Mouse (Mus musculus) neural tube, embryonic 14.5 days (tissue): ENCODE results near the gene Taf11. TPM values are rescaled to one million over a fixed set of nuclear protein-coding genes. Genes with fewer than 3 reads are reported as not detected.

ENCODE experiments used
- ATAC-seq: fragments of 200-750 bp; cut with Nextera tagmentation; 2 replicates; pipeline ENCODE4 v1.8.0; 2017; ENCODE audit warnings: low read depth, mild to moderate bottlenecking, moderate TSS enrichment, moderate library complexity
- H3K27ac ChIP-seq: fragments of 300-500 bp; sonication (generic); 2 replicates; pipeline ENCODE4 v1.5.1; 2014; ENCODE audit warnings: low read depth, mild to moderate bottlenecking, control low read depth, low read length, moderate library complexity, mixed read lengths
- H3K27me3 ChIP-seq: fragments of 300-500 bp; sonication (generic); 2 replicates; pipeline ENCODE4 v1.6.1; 2014; ENCODE audit warnings: low read length; ENCODE audit not compliant: control insufficient read depth, insufficient read depth
- H3K36me3 ChIP-seq: fragments of 300-500 bp; sonication (generic); 2 replicates; pipeline ENCODE4 v1.6.1; 2014; ENCODE audit warnings: low read length, mixed read lengths; ENCODE audit not compliant: control insufficient read depth, insufficient read depth
- H3K4me1 ChIP-seq: fragments of 300-500 bp; sonication (generic); 2 replicates; pipeline ENCODE4 v1.6.1; 2014; ENCODE audit warnings: low read length; ENCODE audit not compliant: control insufficient read depth, insufficient read depth
- H3K4me2 ChIP-seq: fragments of 300-500 bp; sonication (generic); 2 replicates; pipeline ENCODE4 v1.6.1; 2014; ENCODE audit warnings: mild to moderate bottlenecking, low read depth, low read length, control low read depth
- H3K4me3 ChIP-seq: fragments of 300-500 bp; sonication (generic); 2 replicates; pipeline ENCODE4 v1.5.1; 2014; ENCODE audit warnings: low read depth, low read length, control low read depth, mixed read lengths
- H3K9ac ChIP-seq: fragments of 300-500 bp; sonication (generic); replicated peaks from 2 replicates; pipeline ENCODE4 v1.6.1; 2014; ENCODE audit warnings: low read depth, mild to moderate bottlenecking, control low read depth, low read length, mixed read lengths
- H3K9me3 ChIP-seq: fragments of 300-500 bp; sonication (generic); 2 replicates; pipeline ENCODE4 v1.6.1; 2016; ENCODE audit warnings: low read length; ENCODE audit not compliant: control insufficient read depth
- WGBS: fragments of 180-500 bp; shearing (Covaris S2); extraction: QIAGEN DNeasy Blood & Tissue Kit; methylation state at CpG from one replicate; pipeline ENCODE4 v1.1.7; 2014; 5-methylcytosine and 5-hydroxymethylcytosine counted together
- polyA plus RNA-seq: library from polyadenylated mRNA; unstranded; fragments of >200 nt; fragmentation: Nextera tagmentation; extraction: Ambion mirVana; gene quantifications from 2 replicates; pipeline ENCODE4 v1.2.1, GENCODE M21; 2014

The Taf11 gene
- polyA plus RNA-seq, 1 experiment from 2014 or later: 56.8 TPM

DNA sequence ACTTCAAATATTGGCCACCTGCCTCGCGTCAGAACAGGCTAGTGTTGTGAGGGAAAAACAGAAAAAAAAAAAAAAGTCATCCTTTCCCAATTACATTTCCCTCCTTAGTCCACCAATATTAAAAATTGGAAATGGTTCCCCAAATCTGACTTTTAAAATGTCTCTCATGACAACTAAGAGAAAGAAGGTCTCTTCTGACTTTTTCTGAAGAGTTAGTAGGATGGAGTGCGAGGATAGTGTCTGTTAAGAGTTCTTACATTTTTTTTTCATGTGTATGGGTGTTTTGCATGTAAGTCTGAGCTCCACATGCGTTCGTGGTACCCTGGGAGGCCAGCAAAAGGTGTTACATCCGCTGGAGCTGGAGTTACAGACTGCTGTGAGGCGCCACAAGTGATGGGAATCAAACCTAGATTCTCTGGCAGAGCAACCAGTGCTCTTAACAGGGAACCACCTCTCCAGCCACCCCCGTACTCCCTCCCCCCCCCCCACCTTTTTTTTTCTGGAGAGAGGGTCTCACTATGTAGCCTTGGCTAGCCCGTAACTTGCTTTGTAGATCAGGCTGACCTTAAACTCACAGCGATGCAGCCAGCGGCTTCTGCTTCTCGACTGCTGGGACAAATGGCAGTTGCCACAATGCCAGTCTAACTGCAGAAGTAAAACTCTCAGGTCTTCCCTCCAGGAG lies 1.3 kb downstream of the Taf11 start:
- under 1% methylated on average over 12 of the region's 12 CpGs for WGBS
- no peak for ATAC-seq
- Histone ChIP-seq H3K36me3 (peaks cover 5% of the 10 kb centered on the region; the same call in 1 of the 2 replicates), H3K4me3 (peak overlapping the region; percentile 86), H3K27ac (peak overlapping the region; percentile 92), H3K4me1 (peaks cover 14% of the 10 kb centered on the region), H3K9ac (peak overlapping the region; percentile 80), H3K4me2 (peak overlapping the region; percentile 84), H3K27me3 (no peaks in the 10 kb centered on the region), H3K9me3 (no peaks in the 10 kb centered on the region)

DNA sequence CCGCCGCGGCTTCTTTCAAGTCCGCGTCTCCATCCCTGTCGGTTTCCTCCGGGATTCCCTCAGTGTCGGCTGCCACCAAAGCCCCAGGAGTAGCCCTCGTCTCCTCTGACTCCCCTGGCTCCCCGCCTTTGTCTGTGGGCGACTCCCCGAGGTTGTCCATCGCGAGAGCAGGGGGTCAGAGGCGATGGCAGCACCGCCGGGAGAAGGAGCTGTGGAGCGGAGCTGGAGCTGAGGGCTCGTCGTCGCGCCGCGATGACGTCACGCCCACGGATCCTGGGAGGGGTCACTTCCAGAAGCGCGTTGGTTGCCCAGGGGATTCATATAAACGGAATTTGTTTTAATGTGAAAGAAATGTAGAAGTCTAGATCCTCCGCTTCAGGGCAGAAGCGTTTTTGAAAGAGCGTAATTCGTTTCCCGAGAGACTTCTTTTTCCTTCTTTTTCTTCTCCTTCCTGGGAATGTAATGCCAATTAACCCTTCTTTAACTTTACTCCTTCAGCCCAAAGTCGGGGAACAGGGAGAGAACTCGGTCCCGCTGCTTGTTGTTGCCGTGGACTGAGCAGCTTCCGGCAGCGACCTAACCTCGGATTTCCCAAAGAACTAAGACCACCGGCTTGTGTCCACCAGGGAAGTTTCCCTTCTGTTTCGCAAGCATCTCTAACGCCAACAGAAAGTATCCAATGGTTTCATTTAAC lies 2.0 kb downstream of the Taf11 start:
- H3K27ac ChIP-seq: no peak overlapping the region

DNA sequence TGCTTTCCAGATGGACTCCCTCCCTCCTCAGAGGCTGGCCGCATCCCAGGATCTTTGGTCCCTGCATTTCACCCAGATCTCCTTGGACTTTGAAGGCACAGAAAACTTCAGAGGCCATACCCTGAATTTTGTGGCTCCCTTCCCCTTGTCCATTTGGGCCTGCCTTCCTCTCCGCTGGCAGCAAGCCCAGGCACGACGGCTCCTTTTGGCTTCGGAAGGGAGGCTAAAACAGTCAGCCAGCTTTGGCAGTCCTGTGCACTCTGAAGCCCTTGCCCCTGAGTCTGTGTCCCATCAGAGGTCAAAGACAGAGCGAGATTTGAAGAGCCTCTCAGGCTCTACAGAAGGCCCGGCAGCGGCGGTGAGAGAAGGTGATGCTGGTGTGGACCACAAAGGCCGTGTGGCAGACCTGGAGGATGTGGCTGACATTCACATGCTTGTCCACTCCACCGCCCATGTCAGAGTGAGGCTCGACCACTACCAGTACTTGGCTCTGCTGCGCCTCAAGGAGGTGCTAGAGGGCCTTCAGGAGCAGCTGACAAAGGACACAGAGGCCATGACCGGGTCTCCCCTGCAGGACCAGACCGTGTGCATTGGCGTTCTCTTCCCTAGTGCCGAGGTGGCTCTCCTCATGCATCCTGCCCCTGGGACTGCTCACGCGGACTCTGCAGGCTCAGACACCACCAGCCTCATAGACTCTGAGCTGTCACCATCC lies 23.0 kb downstream of the Taf11 start:
- Histone ChIP-seq H3K4me2 (no peak overlapping the region), H3K27me3 (no peaks in the 10 kb centered on the region), H3K9ac (no peak overlapping the region), H3K27ac (no peak overlapping the region), H3K36me3 (peaks cover 53% of the 10 kb centered on the region), H3K4me1 (no peaks in the 10 kb centered on the region), H3K4me3 (no peak overlapping the region), H3K9me3 (no peaks in the 10 kb centered on the region)
- 86% methylated on average over 19 of the region's 19 CpGs for WGBS
- no peak for ATAC-seq

More for the DNA sequence above, 2.0 kb downstream of the Taf11 start:
- Histone ChIP-seq H3K4me1 (peaks cover 14% of the 10 kb centered on the region), H3K4me2 (peak overlapping the region; percentile 84), H3K36me3 (peaks cover 11% of the 10 kb centered on the region; the same call in 1 of the 2 replicates), H3K4me3 (peak overlapping the region; percentile 86), H3K27me3 (no peaks in the 10 kb centered on the region), H3K9me3 (no peaks in the 10 kb centered on the region), H3K9ac (peak overlapping the region; percentile 80)
- whole genome bisulfite sequencing: under 1% methylated on average over 45 of the region's 45 CpGs
- no peak for ATAC-seq

DNA sequence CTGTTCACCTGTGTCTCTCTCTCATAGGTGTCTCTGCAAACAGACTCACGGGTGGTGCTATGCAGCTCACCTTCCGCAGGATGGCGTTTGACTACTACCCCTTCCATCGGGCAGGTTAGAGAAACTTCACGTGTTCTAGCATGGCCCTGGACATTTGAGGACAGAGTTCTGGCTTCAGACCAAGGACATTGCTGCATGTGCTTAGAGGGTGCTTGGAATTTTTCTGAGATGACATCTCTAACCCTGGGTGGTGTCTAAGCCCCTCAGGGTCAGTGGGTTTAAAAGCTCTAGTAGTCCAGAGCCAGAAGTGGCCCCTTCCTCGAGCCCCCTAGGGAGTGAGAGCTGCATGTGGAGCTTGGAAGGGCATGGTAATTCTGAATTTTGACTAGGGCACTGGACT lies 25.6 kb downstream of the Taf11 start:
- H3K27me3 ChIP-seq: no peaks in the 10 kb centered on the region
- peaks cover 69% of the 10 kb centered on the region for H3K36me3 ChIP-seq
- no peak overlapping the region for H3K9ac ChIP-seq
- H3K4me2 ChIP-seq: no peak overlapping the region
- no peak overlapping the region for H3K27ac ChIP-seq
- H3K4me1 ChIP-seq: no peaks in the 10 kb centered on the region
- no peak overlapping the region for H3K4me3 ChIP-seq
- 93% methylated on average over 6 of the region's 6 CpGs for WGBS
- ATAC-seq: no peak
- no peaks in the 10 kb centered on the region for H3K9me3 ChIP-seq

DNA sequence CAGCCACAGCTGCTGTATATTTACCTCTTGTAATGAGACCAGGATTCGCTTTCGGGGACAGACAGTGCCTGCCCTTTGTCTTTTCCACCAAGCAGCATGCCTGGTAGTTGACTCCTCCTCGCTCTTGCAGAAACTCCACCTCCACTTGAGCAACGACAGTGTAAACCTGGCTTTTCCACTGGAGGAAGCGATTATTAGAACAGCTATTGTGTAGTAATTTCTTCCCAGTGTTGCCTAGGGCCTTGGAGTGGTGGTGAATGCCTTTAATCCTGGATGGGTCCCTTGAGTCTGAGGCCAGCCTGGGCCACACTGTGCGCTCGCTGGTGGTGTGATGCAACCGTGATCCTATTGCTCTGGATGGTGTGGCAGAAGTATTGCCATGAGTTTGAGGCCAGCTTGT lies 26.5 kb downstream of the Taf11 start:
- WGBS: 88% methylated on average over 8 of the region's 8 CpGs
- no peak overlapping the region for H3K4me3 ChIP-seq
- no peaks in the 10 kb centered on the region for H3K27me3 ChIP-seq
- no peaks in the 10 kb centered on the region for H3K4me1 ChIP-seq
- no peak overlapping the region for H3K27ac ChIP-seq
- no peaks in the 10 kb centered on the region for H3K9me3 ChIP-seq
- H3K9ac ChIP-seq: no peak overlapping the region
- H3K36me3 ChIP-seq: peaks cover 71% of the 10 kb centered on the region
- no peak for ATAC-seq
- no peak overlapping the region for H3K4me2 ChIP-seq

DNA sequence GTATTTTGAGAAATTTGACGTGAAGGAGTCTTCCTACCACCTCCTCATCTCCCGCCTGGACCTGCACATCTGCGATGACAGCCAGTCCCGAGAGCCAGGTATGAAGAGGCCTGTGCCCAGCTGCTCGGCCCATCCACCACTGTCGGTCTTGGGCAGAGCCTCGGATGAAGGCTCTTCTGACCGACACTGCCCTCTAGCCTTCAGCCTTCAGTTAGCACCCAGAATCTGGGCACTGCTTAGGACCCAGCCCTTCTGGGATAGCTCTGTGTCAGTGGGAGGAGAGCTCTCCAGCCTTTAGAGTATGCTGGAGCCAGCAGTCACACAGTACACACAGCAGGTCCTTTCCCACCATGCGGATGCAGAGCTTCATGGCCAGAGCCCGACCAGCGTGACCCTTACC lies 28.1 kb downstream of the Taf11 start:
- no peak overlapping the region for H3K4me2 ChIP-seq
- no peaks in the 10 kb centered on the region for H3K4me1 ChIP-seq
- H3K27me3 ChIP-seq: no peaks in the 10 kb centered on the region
- no peak overlapping the region for H3K9ac ChIP-seq
- no peaks in the 10 kb centered on the region for H3K9me3 ChIP-seq
- no peak overlapping the region for H3K4me3 ChIP-seq
- 70% methylated on average over 11 of the region's 11 CpGs for WGBS
- peaks cover 56% of the 10 kb centered on the region for H3K36me3 ChIP-seq
- ATAC-seq: no peak
- H3K27ac ChIP-seq: no peak overlapping the region

DNA sequence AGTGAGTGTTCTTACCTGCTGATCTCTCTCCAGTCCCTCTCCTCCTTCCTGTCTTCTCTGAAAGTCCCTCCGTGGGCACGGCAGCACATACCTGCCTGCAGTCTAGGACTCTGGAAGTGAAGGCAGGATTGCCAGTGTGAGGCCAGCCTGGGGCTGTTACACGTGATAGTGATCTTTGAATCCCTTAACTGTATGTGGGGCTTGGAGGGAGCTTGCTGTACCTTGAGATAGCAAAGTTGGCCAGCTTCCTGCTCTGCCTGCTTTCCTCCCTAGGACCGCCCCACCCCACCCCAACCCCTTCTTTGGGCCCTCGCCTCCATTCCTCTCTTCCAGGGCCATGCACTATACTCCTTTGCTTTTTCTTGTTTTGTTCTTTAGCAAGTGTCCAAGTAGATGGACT lies 35.1 kb downstream of the Taf11 start:
- Histone ChIP-seq H3K4me2 (no peak overlapping the region), H3K9ac (no peak overlapping the region), H3K4me1 (no peaks in the 10 kb centered on the region), H3K4me3 (no peak overlapping the region), H3K27ac (no peak overlapping the region), H3K9me3 (no peaks in the 10 kb centered on the region), H3K36me3 (peaks cover 9% of the 10 kb centered on the region; the same call in 1 of the 2 replicates), H3K27me3 (no peaks in the 10 kb centered on the region)
- no peak for ATAC-seq
- WGBS: 81% methylated on average over 5 of the region's 5 CpGs

DNA sequence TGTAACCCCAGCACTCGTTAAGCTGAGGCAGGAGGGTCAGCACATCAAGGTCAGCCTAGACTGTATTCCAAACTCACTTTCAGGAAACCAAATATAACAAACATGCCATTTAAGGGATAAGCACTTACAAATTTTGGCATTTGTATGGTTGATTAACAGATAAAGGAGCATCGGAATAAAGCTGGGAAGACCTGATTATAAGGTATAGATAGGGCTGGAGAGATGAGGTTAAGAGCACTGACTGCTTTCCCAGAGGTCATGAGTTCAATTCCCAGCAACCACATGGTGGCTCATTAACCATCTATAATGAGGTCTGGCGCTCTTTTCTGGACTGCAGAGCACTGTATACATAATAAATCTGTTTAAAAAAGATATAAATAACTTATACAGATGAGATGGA lies 36.1 kb downstream of the Taf11 start:
- Histone ChIP-seq H3K27me3 (no peaks in the 10 kb centered on the region), H3K4me1 (no peaks in the 10 kb centered on the region), H3K27ac (no peak overlapping the region), H3K9me3 (no peaks in the 10 kb centered on the region), H3K4me3 (no peak overlapping the region), H3K9ac (no peak overlapping the region), H3K4me2 (no peak overlapping the region), H3K36me3 (0 out of 2 replicates have a peak, but pooled peaks cover 2% of the 10 kb centered on the region)
- WGBS: 71% methylated on average over 3 of the region's 3 CpGs
- no peak for ATAC-seq

DNA sequence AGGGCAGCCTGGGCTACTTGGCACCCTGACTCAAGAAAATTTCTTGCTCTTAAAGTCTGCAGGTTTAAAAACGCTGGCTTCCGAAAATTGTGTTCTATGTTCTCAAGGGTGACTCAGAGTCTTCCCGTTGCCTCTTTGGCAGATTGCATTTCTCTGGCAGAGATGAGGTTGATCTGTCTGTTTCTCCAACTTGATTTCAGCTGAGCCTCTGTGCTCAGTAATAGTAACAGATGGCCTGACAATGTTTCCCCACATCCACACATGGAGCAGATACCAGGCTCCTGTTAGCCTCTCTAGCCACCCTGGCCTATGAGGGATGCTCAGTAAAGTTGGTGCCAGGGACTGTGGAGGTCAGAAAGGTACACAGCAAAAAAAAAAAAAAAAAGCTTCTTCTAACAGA lies 37.8 kb downstream of the Taf11 start:
- WGBS: 93% methylated on average over 3 of the region's 3 CpGs

More for the DNA sequence above, 37.8 kb downstream of the Taf11 start:
- Histone ChIP-seq H3K9me3 (no peaks in the 10 kb centered on the region), H3K9ac (no peak overlapping the region), H3K4me3 (no peak overlapping the region), H3K4me2 (no peak overlapping the region), H3K27me3 (no peaks in the 10 kb centered on the region), H3K4me1 (no peaks in the 10 kb centered on the region), H3K36me3 (no peaks in the 10 kb centered on the region), H3K27ac (no peak overlapping the region)
- ATAC-seq: no peak
